Mouse (Mus musculus) erythroblast, embryonic 14.5 days (primary cell): ENCODE measurements around the gene Pacs1.

ENCODE experiments used
- GATA1 ChIP-seq: IDR thresholded peaks from 2 replicates; pipeline ENCODE4 v1.6.1; 2012; ENCODE audit warnings: low read length, inconsistent platforms, mixed read lengths
- TAL1 ChIP-seq: IDR thresholded peaks from 3 replicates; pipeline ENCODE4 v1.6.1; 2012; ENCODE audit warnings: low read length, inconsistent platforms, mixed read lengths

DNA sequence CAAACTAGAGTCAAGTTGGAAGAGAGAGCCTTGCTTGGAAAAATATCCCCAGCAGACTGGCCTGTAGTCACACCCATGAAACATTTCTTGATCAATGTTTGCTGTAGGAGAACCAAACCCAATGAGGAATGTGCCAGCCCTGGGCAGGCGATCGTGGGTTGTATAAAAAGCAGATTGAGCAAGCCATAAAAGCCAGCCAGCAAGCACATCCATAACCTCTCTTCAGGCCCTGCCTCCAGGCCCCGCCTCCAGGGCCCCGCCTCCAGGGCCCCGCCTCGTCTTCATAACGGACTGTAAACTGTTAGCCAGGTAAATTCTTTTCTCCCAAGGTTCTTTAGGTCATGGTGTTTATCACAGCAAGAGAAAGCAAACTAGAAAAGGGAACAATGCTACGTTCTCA, 5.5 kb upstream of the Pacs1 start:
- TF ChIP-seq GATA1 (no peak), TAL1 (no peak)
